Mouse (Mus musculus) limb, embryonic 15.5 days (tissue): Measurements from ENCODE around the gene Dennd4c. TPM values are rescaled to one million over a fixed set of nuclear protein-coding genes. Genes with fewer than 3 reads are reported as not detected.

ENCODE experiments used
- ATAC-seq: fragments of 200-750 bp; cut with Nextera tagmentation; 2 replicates; pipeline ENCODE4 v1.8.0; 2017; ENCODE audit warnings: low read depth, moderate TSS enrichment; ENCODE audit not compliant: insufficient number of reproducible peaks, low FRiP score, low TSS enrichment
- H3K27ac ChIP-seq: fragments of 300-500 bp; sonication (generic); 2 replicates; pipeline ENCODE4 v1.5.1; 2015; ENCODE audit warnings: moderate library complexity, mild to moderate bottlenecking, inconsistent platforms
- H3K27me3 ChIP-seq: fragments of 300-500 bp; sonication (generic); 2 replicates; pipeline ENCODE4 v1.6.1; 2015; ENCODE audit warnings: inconsistent platforms
- H3K36me3 ChIP-seq: fragments of 300-500 bp; sonication (generic); 2 replicates; pipeline ENCODE4 v1.6.1; 2015; ENCODE audit warnings: inconsistent platforms
- H3K4me1 ChIP-seq: fragments of 300-500 bp; sonication (generic); 2 replicates; pipeline ENCODE4 v1.6.1; 2015; ENCODE audit warnings: inconsistent platforms
- H3K4me2 ChIP-seq: fragments of 300-500 bp; sonication (generic); 2 replicates; pipeline ENCODE4 v1.6.1; 2015; ENCODE audit warnings: mild to moderate bottlenecking, inconsistent platforms
- H3K4me3 ChIP-seq: fragments of 300-500 bp; sonication (generic); 2 replicates; pipeline ENCODE4 v1.5.1; 2015; ENCODE audit warnings: mild to moderate bottlenecking, inconsistent platforms
- H3K9ac ChIP-seq: fragments of 300-500 bp; sonication (generic); 2 replicates; pipeline ENCODE4 v1.6.1; 2015; ENCODE audit warnings: inconsistent platforms
- H3K9me3 ChIP-seq: fragments of 300-500 bp; sonication (generic); 2 replicates; pipeline ENCODE4 v1.6.1; 2016; ENCODE audit warnings: inconsistent platforms
- WGBS: fragments of 180-500 bp; shearing (Covaris S2); methylation state at CpG from one replicate; pipeline ENCODE4 v1.1.7; 2015; 5-methylcytosine and 5-hydroxymethylcytosine counted together
- polyA plus RNA-seq: library from polyadenylated mRNA; unstranded; fragments of >200 nt; fragmentation: Nextera tagmentation; extraction: Ambion mirVana; gene quantifications from 2 replicates; pipeline ENCODE4 v1.2.1, GENCODE M21; 2015

Gene Dennd4c
- polyA plus RNA-seq, 1 experiment from 2014 or later, result 7.7 TPM

DNA sequence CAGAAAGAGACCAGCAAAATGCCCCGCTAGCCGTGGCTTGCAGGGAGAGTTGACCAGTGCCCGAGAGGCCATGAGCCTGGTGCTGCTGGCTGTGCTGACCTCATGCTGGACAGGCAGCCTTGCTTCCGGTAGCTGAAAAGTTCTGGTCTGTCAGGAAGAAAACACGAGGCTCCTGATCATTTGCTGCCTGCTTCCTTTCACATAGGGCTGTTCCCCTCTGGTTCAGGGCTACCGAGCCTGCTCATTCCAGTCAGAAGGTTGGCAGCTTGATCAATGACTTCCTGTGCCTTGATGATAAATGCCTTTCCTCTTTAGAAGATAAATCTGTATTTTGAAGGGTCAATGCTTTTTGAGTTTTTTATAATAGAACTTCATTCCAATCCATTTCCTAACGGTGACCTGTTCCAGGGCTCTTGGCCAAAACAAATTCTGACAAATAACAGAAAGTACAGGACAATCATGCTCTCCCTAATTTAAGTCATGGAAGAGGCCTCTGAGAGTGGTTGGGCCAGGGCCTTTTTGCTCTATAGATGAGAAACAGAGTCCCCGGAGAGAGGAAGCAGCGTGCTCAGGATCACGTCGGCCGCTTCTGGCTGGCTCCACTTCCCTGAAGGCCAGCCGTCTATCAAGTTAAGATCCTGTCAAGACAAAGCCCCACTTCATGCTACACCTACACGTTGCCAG, 150.6 kb downstream of the Dennd4c start:
- H3K36me3 ChIP-seq, result no peaks in the 10 kb centered on the region
- ATAC-seq, result no peak
- no peak overlapping the region; the same call in 1 of the 2 replicates for H3K27ac ChIP-seq

More for the DNA sequence above, 150.6 kb downstream of the Dennd4c start:
- Histone ChIP-seq H3K4me2 (no peak overlapping the region), H3K9ac (no peak overlapping the region), H3K4me3 (no peak overlapping the region), H3K27me3 (no peaks in the 10 kb centered on the region), H3K9me3 (no peaks in the 10 kb centered on the region), H3K4me1 (peaks cover 13% of the 10 kb centered on the region; the same call in 1 of the 2 replicates)
- WGBS, result 19% methylated on average over 14 of the region's 14 CpGs

Other genes with a start within 250 kb of the Dennd4c start
- 0.17 and 0.65 TPM in 2 replicates for gene Saxo1, start 190.2 kb upstream of the Dennd4c start, polyA plus RNA-seq
- gene Rraga, start 172.9 kb upstream of the Dennd4c start, polyA plus RNA-seq, result 75.4 and 95.2 TPM in 2 replicates
- gene Haus6, start 136.5 kb upstream of the Dennd4c start, polyA plus RNA-seq, result 13.5 and 14.8 TPM in 2 replicates
- 75.0 and 76.2 TPM in 2 replicates for gene Plin2, start 78.5 kb upstream of the Dennd4c start, polyA plus RNA-seq
- 673 and 748 TPM in 2 replicates for gene Rps6, start 108.9 kb downstream of the Dennd4c start, polyA plus RNA-seq
- gene Acer2, start 125.8 kb downstream of the Dennd4c start, polyA plus RNA-seq, result 14.5 and 16.3 TPM in 2 replicates